Mouse (Mus musculus) 416B (cell line): Measurements from ENCODE around the gene Exosc2.
A peak's percentile ranks its signal among the peaks of the same experiment; 100 is the strongest.

Source experiments
- DNase-seq: peaks from one replicate; pipeline ENCODE4 v3.0.0; 2011; ENCODE audit warnings: low read depth

Exosc2 gene

DNA sequence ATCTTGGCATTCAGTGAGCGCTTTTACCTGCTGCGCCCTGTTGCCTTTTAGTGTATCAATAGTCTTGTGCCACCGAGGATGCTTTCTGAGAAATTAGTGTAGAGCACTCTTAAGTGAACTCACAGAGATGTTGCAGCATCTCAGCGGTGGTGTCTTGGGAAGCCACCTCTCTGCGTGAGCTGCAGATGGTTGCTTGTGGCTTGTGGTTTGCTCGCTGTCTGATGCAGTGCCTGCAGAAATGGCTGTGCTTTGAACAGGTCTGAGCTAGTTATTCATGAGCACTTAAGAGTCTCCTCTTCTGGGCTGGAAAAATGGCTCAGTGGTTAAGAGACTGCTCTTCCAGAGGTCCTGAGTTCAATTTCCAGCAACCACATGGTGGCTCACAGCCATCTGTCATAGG lies 8.1 kb downstream of the Exosc2 start:
- DNase-seq, result peak; percentile 35

DNA sequence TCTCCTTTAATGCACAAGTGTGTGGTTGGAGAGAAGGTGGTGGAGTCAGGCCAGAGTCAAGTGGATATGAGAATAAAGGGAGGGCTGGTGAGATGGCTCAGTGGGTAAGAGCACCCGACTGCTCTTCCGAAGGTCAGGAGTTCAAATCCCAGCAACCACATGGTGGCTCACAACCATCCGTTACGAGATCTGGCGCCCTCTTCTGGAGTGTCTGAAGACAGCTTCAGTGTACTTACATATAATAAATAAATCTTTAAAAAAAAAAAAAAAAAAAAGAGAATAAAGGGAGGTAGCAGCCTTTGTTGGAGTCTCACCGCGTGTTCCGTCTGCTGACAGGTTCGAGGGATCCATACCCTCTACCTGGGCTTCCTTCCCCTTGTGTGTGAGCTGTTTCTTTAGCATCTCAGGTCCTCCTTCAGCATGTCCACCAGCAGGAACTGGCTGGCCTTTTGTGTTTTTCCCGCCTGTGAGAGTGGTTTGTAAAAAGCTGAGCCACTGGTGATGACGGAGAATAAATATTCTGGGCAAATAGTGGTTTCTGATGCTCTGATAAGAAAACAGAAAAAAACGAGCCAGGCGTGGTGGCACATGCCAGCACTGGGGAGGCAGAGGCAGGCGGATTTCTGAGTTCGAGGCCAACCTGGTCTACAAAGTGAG lies 10.7 kb downstream of the Exosc2 start:
- DNase-seq, result peak; percentile 31

DNA sequence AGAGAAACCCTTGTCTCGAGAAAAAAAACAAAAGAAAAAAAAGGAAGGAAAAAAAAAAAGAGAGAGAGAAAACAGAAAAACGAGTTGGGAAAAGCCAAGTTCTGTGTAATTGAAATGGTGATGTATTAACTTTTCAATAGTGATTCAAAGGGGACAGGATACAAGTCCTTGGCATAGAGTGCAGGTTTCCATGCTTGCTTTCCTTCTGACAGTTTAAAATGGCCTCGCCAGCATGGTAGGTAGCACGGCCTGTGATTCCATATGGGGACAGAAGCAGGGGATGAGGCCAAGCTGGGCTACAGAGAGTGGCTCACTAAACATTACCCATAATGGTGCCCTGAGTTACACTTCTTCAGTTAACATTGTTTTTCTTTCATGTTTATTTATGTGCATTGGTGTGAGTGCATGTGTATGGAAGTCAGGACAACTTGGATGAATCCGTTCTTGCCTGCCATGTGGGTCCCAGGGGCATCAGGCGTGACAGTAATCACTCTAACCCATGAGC lies 11.3 kb downstream of the Exosc2 start:
- no peak for DNase-seq

DNA sequence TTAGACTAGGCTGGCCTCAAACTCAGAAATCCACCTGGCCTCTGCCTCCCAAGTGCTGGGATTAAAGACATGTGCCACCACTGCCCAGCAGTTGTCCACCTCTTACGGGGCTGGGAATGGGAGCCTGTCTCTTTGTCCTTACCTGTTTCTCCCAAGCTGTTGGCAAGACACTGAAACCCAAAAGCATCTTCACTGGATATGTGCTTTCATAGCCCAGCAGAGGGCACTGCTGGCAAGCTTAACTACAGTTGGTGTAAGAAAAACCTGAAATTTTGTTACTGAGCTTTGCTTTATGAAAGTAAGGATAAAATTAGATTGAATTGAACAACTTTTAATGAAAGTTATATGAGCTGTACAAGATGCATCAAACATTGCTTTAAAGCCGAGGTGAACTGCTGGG lies 13.2 kb downstream of the Exosc2 start:
- peak; percentile 78 for DNase-seq

DNA sequence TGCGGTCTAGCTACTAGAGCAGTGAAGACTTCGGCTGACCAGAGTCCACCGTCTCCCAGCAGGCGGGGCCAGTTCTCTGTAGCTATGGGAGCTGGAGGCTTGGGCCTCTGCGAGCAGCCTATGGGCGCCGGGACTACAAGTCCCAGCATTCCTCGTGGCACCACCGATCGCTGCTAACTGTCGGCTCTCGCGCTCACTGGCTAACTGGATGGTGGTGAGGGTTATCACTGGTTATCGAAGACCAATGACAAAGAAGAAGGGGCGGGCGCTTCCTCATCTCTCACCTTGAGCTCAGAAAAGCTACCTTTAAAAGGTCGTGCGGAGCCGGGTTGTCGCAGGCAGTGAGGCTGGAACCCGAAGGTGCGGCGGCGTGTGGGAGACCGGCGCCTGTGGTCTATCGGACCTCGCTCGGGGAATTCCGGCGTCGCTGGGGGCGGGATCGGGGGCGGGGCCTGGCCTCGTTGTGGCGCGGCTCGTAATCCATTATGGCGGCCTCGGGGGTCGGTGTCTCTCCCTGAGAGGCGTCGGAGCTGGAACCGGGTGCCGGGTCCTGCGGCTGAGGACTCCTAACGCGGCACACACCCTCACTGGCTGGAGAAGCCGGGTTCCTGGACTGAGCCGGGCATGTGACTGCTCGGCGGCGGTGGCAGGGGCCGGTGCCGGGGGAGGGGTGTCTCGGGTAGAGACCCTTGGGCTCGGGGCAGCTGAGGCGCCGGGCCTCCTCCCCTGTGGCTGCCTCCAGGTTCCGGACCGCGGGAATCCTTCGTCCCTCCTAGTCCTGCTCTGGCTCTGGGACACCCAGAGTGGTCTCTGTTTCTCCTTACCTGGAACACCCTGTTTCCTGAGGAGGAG lies 17.8 kb downstream of the Exosc2 start, which contains the start of gene Abl1:
TSS of gene Abl1 (plus strand) at position 303 of the 852 bp plus-strand sequence.
- peak; percentile 98 for DNase-seq

DNA sequence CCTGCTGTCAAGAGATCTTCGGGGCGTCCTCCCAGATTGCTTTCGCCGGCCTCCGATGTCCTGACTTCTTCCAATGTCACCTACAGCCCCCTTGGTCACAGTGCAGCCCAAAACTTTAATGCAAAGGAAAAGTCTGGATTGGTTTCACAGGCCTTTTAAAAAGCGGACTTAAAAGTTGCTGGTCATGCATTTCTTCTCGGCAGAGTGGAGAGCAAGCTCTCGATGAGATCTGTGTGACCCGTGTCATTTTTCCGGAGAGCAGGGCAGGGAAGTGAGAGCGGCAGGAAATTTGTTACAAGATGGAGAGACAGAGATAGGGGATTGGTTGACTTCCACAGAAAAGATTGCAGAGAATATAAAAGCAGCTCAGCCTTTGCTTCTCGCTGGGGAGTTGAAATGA lies 18.5 kb downstream of the Exosc2 start:
- DNase-seq, result peak; percentile 75

DNA sequence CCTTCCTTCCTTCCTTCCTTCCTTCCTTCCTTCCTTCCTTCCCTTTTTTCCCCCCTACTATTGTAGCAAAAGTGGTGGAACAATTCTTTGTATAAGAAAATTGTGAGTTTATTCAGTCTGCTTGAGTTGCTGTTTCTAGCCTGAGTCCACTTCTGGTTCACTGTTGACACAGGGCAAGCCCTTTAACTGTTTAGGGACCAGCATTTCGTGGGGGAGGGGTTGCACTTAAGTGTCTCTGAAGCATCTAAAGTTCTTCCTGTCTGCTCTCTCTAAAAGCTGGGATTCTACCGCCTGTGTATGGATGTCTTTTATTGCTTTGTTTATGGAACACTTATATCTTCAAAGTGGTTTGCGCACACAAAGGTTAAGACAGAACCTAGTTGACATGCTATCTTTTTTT lies 19.5 kb downstream of the Exosc2 start:
- peak; percentile 41 for DNase-seq

DNA sequence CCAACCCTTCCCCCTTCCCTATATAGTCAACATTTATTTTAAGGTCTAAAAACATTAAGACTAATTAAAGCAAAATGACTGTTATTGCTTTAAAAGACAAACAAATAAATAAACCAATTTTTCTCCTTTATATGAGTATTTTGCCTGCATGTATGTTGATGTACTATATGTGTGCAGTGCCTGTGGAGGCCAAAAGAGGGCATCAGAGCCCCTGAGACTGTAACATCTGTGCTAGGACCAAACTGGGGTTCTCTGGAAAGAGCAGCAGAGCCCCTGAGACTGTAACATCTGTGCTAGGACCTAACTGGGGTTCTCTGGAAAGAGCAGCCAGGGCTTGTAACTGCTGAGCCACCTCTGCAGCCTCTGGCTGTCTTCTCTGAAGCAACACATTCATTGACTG lies 27.7 kb downstream of the Exosc2 start:
- peak; percentile 44 for DNase-seq

DNA sequence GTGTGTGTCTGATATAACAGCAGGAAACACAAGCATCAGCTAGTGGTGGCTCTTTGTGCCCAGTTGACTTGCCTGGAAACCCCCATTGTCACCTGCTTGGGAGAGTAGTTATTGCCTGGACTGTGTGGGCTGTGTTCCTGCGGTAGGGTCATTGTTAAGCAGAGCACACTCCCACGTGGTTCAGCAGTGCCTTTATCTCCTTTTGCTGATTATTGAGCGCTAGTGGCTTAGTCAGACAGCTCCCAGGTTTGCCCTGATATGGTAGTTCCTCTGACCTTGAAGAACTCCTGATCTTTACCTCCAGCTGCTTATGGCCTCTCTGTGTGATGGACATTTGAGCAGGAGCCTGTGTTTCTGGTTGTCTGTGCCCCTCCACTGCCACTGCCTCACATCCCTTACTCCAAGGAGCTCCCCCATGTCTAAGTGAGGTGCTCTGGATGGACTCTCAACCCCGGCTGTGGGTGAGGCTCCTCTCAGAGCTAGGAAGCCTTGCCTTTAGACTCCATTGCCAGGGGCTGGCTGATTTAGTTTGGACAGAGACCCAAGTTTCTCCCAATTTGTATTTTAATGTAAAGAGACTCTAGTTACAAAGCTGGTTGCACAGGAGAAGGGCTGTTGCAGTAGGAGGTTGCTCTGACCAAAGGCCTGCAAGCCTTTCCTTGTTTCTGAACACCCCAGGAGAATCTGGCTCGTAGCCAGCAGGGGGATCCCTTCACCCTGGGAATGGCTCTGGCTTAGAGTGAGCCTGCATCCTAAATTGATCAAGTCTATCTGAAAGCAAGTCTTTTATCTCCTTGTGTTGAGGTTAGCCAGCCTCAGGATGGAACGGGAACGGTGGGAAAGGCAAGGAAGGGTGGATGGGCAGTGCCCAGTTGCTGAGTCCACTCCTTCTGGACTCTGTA lies 30.3 kb downstream of the Exosc2 start:
- DNase-seq, result peak; percentile 36

DNA sequence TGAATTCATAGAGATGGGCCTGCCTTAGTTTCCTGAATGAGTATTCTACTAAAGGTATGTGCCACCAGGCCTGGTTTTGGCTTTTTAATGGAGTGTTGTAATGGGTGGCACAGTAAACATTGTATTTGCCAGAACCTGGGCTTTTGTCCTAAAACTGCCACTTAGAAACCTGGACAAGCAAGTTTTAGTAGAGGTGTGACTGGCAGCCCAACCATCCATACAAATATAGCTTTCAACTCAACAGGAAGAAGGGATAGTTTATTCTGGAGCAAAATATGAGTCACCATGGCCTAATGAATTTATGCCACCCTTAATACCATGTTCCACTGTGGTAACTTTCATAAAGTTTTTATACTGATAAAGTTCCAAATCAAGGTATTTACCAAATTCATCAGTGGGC lies 32.7 kb downstream of the Exosc2 start:
- DNase-seq, result no peak

DNA sequence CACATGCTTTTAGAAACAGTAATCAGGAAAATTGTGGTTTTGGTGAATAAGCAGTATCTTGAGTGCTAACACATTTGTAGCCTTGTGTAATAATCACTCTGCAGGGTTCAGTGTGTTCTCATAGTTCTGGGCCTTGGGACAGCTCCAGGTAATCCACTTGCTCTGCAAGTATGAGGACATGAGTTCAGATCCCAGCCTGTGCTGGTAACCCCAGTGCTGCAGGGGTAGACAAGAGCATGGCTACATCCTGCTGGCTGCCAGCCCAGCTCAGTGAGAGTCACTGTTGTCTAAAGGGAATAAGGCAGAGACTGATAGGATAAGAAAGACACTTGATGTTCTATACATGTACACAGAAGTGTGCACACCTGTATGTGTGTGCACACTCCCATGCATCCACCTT lies 35.4 kb downstream of the Exosc2 start:
- DNase-seq, result no peak

DNA sequence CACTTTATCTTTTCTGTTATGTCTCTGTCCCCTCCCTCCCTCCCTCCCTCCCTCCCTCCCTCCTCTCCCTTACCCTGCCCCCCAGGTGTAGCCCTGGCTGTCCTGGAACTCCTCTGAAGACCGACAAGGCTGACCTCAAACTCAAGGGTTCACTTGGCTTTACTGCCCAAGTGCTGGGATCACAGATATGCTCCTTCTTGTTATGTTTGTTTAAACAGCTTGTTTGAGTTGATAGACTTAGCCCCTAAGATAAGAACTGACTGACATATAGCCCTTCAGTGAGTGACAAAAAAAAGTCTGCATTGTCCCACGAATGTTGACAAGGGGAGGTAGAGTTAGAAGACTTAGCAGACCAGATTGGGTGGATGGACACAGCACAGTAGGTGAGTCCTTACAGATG lies 36.0 kb downstream of the Exosc2 start:
- DNase-seq, result no peak

DNA sequence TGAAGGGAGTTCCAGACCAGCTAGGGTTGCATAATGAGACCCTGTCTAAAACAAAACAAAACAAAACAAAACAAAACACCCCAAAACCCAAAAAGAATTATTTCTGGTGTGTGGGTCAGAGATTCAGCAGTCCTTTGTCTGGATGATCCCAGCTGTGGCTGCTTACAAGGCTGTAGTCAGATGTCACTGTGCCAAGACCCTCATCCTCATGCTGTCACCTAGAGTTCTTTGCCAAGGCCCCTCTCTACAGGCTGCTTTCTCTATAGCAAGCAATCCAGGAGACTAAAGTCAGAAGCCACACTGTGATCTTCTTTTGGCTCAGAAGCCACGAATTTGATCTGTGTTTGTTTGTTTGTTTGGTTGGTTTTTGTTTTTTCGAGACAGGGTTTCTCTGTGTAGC lies 42.2 kb downstream of the Exosc2 start:
- no peak for DNase-seq

DNA sequence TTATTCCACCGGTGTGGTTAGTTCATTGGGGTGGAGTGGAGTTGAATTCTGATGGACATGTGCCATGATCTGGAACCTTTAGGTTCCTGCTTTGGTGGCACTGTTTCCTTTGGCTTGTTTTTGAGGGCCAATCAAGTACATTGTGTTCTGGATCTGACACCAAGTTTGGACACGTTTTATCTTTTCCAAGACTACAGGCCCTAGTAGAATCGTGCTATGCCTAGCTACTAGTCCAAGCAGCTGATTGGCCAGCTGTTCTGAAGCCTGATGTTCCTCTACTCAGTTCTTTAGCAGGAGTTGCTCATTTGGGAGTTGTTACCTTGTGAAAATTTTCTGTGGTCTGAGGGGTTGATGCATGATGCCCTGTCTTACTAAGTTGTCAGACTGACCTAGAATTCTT lies 43.3 kb downstream of the Exosc2 start:
- no peak for DNase-seq

DNA sequence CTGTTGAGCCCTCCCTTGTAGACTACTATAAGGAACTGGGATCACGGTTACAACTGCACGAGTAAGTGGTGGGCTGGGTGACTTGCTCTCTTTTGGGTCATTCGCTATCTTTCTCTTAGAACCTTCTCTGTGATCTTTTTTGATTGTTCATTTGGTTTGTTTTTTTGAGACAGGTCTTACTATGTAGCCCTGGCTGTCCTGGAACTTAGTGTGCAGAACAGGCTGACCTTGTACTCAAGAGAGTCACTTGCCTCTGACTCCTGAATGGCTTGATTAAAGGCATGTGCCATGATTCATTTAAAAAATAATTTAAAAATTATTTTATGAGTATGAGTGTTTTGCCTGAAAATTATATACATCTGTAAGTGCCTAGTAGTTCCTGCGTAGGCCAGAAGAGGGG lies 44.3 kb downstream of the Exosc2 start:
- DNase-seq, result no peak

DNA sequence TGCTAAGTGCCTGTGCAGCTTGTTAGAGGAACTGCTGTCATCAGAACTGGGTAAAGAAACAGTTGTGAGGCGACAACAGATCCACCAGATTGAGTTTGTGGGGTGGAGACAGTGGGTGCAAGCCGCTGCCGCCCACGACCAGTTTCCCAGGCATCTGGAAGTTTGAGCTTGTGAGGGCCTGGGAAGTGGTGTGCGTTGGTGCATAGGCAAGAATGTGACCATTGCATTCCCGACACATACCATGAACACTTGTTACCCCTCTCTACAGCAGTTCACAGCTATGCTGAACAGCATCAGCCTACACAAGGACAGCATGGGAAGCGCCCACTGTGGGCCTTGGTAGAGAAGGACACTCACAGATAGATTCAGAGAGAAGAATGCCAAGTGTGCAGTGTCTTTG lies 45.5 kb downstream of the Exosc2 start:
- DNase-seq, result no peak

DNA sequence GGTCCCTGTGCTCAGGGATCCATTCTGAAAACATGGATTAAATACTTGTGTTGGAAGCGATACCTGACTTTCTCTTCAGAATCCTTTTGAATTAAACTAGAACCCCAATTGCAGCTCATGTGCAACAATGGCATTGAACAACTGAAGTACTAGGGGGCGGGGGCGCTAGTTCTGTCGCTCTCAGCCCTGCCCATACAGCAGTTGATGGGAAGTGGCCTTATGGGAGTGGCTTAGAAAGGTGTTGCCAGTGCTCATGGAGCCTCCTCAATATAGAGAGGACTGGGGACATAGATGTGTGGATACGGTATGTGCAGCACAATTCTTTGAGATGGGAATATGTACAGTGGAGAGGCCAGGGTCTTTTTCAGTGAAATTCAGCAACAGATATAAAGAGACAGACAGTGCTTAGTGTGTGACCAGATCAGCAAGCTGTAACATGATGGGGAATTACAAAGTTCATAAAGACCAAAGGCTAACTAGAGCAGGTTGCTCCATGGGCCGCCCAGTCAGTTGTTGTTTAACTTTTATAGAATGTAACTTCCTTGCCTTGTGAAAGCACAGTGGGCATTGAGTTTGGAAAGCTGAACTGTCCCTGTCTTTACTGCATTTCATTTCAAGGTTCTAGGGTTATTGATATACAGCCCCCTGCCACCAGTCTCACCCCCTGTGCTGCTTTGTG lies 48.8 kb downstream of the Exosc2 start:
- no peak for DNase-seq

DNA sequence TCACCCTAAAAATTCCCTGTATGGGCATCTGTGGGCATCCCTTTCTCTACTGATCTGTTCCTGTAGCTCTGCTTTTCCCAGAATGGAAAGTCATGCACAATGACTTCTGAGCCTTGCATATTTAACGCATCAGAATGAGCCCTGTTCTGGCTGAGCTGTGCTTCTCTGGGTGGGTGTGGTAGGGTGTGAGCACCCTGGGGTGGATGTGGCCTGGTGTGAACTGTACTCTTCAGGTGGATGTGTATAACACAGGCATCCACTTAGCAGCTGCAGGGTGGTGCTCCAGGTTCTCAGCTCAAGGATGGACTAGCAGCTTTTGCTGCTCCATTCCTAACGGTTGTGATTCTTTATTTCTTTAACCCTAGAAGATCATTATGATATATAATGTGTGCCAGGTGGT lies 49.4 kb downstream of the Exosc2 start:
- DNase-seq, result no peak

DNA sequence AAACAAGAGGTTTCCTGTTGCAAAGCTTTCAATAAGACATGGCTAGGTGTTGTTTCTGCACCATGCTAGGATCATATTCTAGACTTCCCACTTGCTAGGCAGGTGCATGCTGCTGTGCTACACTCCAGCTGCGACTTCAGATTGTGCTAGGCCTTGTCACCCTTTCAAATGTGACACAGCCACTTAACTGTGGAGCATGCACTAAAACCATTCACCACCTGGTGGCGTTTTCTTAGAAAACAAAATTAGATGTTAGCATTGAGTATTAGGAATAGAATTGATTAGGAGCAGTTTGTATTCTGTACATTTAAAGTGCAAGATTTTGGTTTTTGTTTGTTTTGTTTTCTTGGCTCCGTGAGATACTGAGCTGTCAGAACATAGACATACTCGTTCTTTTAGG lies 50.3 kb downstream of the Exosc2 start:
- peak; percentile 36 for DNase-seq

DNA sequence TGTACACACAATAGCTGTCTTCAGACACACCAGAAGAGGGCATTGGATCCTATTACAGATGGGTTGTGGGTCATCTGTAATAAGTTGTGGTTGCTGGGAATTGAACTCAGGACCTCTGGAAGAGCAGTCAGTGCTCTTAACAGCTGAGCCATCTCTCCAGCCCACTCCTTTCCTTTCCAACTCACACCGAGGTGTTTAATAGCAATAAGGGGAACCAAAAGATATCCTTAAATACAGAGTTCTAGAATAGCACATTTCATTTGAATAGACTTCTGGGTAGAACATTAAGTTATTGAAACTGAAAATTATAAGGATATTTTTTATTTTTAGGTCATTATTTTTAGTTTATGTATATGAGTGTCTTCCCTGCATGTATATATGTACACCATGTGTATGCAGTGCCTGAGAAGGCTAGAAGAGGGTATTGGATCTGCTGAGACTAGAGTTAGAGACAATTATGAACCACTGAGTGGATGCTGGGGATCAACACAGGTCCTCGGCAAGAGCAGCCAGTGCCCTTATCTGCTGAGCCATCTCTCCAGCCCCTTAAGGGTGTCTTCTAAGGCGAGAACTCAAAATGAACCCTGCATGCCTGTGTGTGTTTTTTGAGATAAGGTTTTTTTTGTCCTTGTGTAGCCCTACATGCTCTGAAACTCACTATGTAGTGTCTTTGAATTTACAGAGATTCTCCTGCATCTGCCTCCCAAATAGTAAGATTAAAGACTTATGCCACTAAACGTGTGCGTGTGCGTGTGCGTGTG lies 54.4 kb downstream of the Exosc2 start:
- peak; percentile 52 for DNase-seq
